Mouse (Mus musculus): ENCODE data around the gene Vwce.

Vwce gene

DNA sequence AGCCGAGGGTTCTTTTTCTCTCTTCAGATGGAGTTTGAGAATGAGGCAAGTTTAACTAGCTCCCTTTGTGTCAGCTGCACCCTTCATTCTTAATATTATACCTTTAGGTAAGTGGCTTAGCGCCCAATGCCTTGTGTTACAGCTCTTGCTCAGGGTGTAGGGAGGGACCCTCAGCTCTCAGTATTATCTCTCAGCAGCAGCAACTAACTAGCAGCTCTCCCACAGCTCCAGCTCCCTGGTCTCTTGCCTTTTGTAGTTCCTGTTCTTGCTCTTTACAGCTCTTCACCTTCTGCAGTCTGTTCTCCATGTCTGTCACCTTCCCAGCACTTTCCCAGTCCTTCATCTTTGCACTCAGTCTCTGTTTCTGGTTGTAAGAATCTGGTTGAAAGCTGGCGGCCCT lies 57.6 kb downstream of the Vwce start:
- no peak for DNase-seq

DNA sequence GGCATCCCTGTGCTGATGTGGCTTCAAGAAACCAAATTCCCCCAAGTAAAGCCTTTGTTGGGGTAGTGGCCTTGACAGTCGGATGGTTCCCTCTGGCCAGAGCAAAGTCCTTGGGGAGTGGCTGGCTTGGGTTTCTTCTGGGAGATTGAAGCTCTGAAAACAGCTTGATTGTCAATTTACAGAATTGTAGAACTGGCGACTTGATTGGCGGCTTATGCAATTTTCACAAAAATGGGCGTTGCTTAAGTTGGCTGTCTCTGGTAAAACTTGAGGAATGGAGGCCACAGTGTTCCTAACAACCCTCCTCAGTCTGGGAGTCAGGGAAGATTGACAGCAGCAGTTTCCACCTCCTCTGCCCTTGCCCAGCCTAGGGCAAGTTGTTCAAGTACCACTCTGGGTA lies 58.3 kb downstream of the Vwce start:
- DNase-seq, result no peak

DNA sequence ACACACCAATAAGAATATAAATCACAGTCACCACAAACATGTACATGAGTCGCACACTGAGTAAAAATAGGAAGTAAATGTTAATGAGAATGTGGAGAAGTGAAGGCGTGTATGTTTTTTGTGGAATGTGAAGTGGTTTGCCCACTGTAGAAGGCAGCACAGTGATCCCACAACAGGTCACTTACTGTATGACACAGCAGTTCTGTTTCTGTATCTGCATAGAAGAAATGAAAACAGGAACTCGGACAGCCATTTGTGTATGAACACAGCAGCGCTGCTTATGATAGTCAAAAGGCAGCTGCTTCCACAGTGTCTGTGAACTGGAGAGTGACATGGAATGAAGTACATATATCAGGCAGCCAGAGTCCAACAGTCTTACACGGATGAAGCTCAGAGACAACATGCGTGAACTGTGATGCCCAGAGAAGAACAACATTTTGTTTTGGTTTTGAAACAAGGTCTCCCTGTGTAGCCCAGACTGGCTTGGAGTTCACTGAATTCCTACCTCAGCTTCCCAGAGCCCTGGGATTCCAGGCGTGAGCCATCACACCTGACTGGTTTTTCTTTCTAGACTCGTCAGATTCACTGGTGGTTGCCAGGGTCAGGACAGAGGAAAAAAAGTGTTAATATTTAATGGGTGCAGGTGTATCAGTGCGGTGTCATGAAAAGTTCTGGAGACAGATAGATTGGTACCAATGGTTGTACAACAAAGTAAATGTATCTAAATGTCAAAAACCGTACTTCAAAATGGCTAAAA lies 60.1 kb downstream of the Vwce start:
- DNase-seq, result no peak

DNA sequence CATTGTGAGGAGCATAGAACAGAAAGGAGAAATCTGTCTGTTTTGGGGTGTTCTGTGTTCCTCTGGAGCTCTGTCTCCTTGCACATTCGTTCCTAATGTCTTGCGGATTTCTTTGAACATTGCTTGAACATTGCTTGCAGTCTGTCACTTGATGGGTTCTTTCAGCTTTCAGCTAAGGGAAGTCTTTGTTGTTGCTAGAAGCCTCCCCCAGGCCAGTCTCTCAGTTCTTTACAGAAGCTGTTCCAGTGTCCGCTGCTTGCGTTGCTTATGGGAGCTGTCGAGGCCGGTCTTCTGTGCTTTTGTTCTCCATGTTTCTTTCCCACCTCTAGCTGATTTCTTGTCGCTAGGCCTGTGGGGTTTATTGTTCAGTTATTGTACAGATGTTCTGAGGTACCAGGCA lies 61.8 kb downstream of the Vwce start:
- no peak for DNase-seq

DNA sequence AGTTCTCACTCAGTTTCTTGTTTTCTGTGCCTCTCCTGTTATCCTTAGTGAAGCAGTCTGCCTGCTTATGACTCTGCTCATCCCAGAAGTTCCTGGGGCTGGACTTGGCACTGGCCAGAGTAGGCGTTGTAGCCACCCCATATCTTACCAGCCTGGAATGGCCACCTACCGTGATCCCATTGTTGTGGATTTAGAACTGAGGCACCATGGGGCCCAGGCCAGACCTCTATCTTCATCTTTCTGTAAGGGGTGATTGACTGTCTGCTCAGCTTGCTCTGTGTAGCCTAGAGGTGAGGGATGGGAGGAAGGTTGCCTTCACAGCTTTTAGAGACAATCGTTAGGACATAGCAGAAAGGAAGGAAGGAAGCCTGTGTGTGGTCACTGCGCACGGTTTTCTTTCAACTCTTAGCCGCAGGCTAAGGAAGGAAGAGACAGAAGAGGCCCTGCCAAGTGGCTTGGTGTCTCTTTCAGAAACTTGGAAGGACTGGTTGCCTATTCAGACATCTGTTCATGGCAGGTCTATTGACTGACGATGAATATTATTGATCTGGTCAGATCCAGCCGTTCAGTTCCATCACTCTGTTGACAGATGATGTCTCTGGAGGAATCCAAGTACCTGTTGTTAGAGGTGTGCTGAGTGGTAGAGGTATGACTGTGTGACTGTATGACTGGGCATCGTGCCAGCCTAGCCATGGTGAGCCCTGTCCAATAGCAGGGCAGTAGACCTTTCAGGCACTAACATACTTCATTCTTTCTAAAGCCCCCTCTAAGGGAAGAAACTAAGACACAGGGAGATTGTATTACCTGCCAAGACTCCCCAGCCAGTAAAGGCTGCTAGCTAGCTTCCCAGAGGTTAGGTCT lies 64.3 kb downstream of the Vwce start:
- no peak for DNase-seq

DNA sequence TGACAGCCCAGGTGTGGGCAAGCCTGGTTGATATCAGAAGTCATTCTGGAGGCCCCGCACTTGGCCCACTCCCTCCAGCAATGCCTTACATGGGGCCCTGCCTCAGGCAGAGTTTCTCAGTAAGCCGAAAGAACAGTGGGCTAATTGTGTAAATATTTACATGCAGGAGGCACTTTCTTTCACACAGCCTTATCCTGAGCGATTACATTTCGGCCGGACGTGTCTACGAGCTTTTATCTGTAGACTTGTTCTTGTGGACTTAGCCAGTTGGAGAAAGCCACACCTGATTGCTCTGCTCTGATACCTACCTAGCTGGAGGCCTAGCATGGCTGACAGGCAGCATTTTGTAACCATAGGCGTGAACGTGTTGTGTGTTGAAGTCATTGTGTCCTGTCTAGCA lies 65.8 kb downstream of the Vwce start:
- DNase-seq, result no peak

DNA sequence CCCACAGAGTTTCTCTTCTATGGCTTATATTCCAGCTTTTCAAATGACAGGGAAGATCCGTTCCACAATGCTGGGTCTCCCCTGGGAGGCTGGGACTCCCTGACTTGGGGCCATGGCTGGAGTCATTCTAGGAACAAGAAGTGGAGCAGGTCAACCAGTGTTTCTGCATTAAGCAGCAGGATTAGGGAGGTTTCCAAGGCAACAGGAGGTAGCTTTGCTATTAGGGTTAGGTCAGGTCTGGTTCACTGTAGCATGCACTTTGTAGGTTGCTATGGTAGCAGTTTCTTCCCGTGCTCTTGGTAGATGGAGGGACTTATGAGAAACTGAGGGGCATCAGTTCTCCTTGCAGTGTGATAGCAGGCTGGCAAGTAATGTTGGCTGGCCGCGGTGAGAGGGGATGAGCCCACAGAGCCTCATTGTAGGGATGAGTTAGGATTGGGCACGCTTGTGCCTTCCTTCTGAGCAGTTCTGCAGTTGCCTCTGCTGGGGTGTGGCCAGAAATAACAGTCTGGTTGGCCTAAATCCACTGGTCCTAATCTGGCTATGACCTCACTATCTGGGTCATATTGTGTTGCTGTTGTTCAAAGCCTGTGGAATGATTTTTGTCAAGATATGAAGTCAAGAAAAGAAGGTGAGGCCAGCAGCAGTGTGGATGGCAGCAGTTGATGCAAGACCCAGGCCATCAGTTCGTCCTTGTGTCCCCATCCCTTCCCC lies 67.2 kb downstream of the Vwce start:
- DNase-seq, result peak; percentile 52

DNA sequence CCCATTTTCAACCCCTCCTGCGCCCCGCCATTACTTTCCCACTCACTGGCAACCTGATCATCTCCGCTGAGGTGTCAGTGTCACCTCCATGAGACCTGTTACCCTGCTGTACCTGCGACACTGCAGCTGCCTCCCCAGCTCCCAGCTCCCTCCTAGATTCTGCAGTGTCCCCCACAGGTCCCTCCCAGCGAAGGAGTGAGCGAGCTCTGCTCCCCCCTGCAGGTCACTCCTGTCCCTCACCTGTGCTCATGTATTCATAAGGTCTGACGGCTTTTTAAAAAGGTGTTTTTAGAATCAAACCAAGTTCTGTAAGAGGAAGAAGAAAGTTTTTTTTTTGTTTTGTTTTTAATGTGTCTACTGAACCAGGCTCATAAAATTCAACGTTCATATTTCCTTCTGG lies 68.1 kb downstream of the Vwce start:
- DNase-seq, result no peak

DNA sequence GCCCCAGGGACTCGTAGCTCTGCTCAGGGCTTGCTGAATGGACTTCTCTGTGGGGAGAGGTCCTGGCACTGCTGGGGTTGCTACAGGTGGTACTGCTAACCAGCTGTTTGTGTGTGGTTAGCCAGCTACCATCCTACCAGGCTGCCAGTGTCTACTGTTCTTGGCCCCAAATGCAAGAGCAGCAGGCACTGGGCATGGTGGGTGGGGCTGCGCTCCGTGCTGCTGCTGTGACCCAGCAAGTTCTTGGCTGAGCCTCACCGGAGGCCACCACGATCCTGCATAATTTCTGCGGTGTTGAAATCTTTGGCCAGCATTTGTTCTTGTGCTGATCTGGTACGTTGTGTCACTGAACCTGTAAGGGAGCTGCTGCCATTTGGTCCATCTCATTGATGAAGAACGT lies 69.5 kb downstream of the Vwce start:
- peak; percentile 48 for DNase-seq

DNA sequence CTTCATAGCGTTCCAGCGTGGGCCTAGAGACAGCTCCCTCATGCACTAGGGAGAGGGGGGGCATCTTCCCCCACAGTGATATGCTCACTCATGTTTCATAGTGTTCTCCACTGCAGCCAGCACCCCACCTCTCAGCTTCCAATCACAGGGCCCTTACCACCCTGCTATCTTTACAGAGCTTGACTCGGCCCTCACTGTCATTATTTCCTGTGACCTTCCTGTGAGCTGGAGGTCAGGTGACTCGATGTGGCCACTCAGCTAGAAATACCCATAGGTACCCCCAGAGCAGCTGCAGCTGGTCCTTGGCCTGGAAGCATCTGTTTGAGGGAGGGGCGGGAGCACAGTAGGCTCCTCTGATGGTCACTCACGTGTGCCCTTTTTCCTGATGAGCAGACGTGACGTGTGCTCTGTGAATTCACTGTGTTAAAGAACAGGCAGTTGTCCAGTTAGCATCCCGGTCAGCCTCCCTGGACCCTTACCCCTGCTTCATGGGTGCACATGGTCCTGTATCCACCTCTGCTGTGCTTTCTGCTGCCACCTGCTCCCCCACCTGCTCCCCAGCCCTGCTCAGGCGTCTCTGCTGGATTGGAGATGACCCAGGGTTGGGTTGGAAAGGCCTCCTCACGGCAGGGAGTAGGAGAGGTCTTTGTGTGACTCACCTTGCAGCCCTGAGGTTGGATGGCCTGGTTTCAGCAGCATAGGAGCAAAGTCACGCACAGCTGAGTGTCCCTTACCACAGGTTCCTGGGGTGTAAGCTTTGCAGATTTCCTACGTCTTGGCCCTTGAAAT lies 73.3 kb downstream of the Vwce start:
- DNase-seq, result no peak

DNA sequence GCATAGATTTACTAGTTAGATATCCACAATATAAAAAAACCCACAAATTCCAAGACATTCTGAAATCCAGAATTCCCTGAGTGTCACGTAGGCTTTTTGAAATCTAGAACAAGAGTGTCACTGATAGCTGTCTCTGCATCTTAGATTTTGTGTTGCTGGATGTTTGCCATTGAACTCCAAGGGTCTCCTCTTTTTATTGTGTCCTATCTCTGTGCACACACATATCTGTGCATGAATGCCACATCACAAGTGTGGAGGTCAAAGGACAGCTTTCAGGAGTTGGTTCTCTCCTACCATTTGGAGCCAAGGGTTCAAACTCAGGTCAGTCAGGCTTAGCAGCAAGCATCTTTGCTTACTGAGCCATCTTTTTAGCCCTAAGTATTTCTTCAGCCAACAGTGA lies 73.9 kb downstream of the Vwce start:
- DNase-seq, result no peak

DNA sequence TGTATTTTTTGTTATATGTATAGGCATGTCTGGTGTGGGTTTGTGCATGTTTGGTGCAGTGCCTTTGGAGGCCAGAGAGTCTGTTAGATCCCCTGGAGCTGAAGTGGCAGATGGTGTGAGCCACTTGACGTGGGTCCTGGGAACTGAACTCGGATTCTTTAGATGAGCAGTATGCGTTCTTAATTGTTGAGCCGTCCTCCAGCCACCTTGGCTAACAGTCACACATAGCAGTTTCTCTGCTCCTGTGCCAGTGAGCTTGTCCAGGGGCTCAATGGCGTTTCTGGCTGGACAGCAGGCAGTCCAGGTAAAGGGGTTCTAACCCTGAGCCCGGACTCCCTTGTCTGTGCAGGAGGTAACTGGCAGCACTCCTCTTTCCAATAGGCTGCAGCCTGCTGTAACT lies 74.9 kb downstream of the Vwce start:
- DNase-seq, result no peak

DNA sequence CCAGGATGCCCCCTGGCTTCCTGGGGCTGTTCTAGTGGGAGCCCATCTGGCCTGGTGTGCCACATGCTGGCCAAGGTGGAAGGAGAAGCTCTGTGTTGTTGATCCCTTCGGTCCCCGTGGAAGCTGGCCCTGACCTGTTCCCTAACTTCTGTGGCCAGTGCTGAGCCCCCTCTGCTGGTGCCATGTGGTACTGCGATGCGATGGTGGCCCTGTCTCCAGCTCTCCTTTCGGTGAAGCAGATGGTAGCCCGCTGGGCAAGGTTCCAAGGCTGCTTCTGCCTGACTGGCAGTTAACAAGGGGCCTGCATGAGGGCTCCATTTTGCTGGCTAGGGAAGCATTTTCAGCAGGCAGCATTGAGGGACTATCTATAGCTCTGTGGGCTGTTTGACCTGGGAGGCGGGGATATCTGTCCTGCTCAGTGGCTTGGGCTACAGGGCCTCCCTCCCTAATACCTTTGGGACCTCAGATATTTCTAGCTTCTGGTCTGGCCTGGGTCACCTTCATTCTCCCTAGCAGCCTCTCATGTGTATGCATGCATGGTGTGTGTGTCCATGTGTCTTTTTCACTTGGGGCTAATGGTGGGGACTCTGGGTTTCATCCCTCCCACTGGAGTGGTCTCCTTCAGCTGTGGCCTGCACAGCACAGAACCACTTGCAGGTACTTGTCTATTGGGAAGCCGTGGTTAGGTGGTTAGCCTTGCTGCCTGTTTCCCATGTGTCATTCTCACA lies 75.5 kb downstream of the Vwce start:
- DNase-seq, result peak; percentile 100

DNA sequence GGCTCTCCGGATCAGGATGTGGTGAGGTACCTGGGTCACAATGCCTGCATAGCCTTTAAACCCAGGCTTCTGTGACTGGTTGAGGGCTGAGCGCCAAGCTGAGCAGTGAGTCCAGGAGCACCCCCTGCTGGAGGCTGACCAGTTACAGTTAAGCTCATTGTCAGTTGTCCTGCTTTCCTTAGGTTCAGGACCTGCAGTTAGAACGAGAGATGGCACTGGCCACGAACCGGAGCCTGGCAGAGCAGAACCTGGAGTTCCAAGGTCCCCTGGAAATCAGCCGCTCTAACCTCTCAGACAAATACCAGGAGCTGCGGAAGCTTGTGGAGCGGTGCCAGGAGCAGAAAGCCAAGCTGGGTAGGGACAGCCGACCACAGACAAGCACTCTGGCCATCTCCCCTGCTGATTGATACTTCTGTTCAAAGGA lies 76.1 kb downstream of the Vwce start:
- DNase-seq, result peak; percentile 87

DNA sequence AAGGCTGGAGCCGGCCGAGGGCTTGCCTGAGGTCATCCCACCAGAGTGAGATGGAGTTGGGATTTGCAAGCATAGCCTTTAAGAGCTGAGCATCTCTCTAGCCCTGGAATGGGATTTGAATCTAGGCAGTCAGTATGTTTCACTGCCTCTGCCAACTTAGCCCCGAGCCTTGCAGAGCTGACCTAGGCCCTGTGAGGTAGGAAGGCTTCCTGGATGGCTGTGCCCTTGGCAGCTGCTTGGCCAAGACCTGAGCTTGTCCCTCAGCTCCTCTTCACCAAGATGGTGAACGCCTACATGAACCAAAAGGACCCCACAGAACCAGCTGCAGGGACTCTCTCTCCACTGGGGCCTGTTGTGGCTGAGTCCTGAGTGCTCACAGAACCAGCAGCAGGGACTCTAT lies 76.7 kb downstream of the Vwce start:
- no peak for DNase-seq

DNA sequence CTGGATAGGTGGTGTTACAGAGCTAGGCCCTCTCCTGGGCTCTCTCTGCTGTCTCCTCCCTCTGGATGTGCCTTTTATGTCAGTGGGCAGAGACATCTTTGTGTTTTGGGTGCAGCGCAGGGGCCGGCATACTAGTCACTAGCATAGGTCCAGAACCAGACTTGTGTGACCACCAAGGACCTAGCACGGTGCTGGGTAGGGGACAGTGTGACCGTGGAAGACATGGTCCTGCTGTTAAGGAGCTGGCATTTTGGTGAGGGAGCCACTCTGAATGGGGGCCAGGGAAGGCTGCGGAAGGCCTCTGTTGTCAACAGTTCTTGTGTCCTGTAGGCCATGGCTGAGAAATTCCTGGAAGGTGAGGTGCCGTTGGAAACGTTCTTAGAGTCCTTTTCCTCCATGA lies 78.2 kb downstream of the Vwce start:
- DNase-seq, result no peak

DNA sequence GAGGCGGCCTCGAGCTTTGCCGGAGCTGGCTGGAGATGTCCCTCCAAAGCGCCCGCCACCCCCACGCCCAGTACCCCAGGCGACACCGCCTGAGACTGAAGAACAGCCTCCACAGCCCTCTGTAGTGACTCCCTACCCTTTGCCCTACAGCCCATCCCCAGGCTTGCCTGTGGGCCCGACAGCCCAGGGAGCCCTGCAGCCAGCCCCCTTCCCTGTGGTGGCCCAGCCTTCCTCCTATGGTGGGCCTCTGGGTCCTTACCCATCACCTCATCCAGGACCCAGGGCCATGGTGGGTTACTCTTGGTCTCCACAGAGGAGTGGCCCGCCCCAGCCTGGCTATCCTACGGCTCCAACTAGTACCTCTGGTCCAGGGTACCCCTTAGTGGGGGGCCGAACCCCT lies 78.6 kb downstream of the Vwce start:
- DNase-seq, result no peak

DNA sequence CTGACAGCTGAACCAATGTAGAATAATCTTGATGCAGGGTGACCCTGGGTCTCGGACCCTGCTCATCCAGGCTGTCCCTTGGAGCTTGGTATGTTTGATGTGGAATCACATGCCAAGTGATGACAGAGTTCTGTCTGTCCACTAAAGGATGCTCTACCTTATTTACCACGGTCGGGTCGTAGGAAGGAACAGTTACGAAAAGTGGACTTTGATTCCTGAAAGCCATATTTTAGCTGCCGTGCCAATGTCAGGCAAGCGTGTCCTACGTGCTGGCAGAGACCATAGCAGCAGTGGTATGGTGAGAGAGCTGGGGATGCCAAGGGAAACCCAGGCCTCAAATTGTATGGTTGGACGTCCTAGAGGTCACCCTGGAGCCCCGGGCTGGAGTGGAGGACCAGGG lies 79.5 kb downstream of the Vwce start:
- DNase-seq, result no peak

DNA sequence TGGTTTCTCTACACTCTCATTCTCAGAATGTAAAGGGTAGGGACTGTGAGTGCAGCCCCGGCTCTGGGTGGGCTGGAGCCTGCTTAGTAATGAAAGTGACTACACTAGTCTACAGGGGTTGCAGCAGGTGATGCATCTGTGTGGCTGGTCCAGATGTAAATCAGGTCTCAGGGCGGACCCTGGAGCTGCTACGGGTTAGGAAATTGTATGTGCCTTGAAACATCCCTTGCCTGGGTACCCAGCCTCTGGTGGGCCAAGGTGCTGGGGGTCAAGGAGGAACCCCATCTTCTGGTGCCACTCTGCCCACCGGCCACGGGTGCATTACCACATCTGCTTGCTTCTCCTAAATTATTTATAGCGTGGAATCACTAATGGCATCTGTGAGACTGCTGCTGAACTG lies 80.2 kb downstream of the Vwce start:
- no peak for DNase-seq

DNA sequence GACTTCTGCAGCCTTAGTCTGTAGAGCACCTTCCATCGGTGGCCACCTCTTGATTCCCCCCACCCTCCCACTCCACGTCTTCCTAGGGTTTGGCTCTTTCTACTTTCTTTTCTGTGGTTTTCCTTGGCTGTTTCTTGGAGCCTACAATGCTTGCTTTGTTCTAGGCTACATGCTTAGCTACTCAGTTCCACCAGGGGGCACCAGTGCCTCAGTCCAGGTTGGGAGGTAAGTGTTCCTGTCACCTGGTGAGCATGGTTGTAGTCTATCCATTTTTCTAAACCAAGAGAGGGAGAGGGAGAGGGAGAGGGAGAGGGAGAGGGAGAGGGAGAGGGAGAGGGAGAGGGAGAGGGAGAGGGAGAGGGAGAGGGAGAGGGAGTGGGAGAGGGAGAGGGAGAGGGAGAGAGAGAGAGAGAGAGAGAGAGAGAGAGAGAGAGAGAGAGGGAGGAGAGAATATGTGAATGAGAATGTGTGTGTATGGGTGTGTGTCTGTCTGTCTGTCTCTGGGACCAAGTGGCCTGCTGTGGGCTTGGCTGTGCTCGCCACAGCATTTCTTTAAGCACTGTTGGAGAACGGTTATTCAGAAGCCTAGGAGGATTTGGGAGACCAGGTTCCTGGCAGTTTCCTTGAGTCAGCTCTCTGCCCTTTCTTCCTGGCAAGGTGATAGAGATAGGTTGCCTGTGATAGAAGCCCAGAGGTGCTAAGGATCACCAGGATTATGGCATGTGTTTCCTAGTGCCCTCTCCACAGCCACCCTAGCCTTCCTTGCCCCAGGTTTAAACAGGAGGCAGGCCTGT lies 80.9 kb downstream of the Vwce start:
- DNase-seq, result peak; percentile 84

DNA sequence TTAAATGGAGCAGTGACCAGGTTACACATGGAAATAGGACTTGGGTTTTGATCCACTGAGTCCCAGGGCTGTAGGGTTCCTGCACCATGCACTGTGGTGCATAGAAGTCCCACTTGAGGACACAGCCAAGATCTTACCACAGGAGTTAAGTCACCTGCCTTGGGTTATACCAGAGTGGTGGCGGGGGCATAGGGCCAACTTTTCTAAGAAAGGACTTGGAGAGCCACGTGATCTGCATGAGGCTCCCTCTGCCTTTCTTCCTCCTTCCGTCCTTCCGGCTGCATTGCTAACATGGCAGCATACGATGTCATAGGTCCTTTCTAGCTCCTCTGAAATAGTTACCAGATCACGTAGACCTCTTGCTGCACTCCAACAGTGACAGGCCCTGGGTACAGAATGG lies 81.5 kb downstream of the Vwce start:
- no peak for DNase-seq

Measured in cerebellum, adult 11 months (tissue).